Mouse (Mus musculus) heart, embryonic 15.5 days (tissue): Measurements from ENCODE around the gene Arl6ip6. TPM values are rescaled to one million over a fixed set of nuclear protein-coding genes. Genes with fewer than 3 reads are reported as not detected.

Experiments used
- ATAC-seq: fragments of 200-750 bp; cut with Nextera tagmentation; replicated peaks from 2 replicates; pipeline ENCODE4 v1.8.0; 2017; ENCODE audit warnings: low read depth, moderate TSS enrichment; ENCODE audit not compliant: insufficient number of reproducible peaks, insufficient read depth, low FRiP score
- H3K27ac ChIP-seq: fragments of 300-500 bp; sonication (generic); 2 replicates; pipeline ENCODE4 v1.5.1; 2015; ENCODE audit warnings: mild to moderate bottlenecking, inconsistent platforms
- H3K27me3 ChIP-seq: fragments of 300-500 bp; sonication (generic); 2 replicates; pipeline ENCODE4 v1.6.1; 2015; ENCODE audit warnings: inconsistent platforms
- H3K36me3 ChIP-seq: fragments of 300-500 bp; sonication (generic); 2 replicates; pipeline ENCODE4 v1.6.1; 2015; ENCODE audit warnings: mild to moderate bottlenecking, inconsistent platforms
- H3K4me1 ChIP-seq: fragments of 300-500 bp; sonication (generic); replicated peaks from 2 replicates; pipeline ENCODE4 v1.6.1; 2015; ENCODE audit warnings: inconsistent platforms
- H3K4me2 ChIP-seq: fragments of 300-500 bp; sonication (generic); 2 replicates; pipeline ENCODE4 v1.6.1; 2015; ENCODE audit warnings: inconsistent platforms, mild to moderate bottlenecking, moderate library complexity
- H3K4me3 ChIP-seq: fragments of 300-500 bp; sonication (generic); 2 replicates; pipeline ENCODE4 v1.5.1; 2015; ENCODE audit warnings: mild to moderate bottlenecking, inconsistent platforms
- H3K9ac ChIP-seq: fragments of 300-500 bp; sonication (generic); 2 replicates; pipeline ENCODE4 v1.6.1; 2015; ENCODE audit warnings: mild to moderate bottlenecking, inconsistent platforms
- H3K9me3 ChIP-seq: fragments of 300-500 bp; sonication (generic); replicated peaks from 2 replicates; pipeline ENCODE4 v1.6.1; 2016; ENCODE audit warnings: inconsistent platforms
- WGBS: fragments of 180-500 bp; shearing (Covaris S2); methylation state at CpG from one replicate; pipeline ENCODE4 v1.1.7; 2015; ENCODE audit warnings: mixed read lengths; 5-methylcytosine and 5-hydroxymethylcytosine counted together
- polyA plus RNA-seq: library from polyadenylated mRNA; unstranded; fragments of >200 nt; fragmentation: Nextera tagmentation; extraction: Ambion mirVana; gene quantifications from 2 replicates; pipeline ENCODE4 v1.2.1, GENCODE M21; 2015

Arl6ip6 gene
- 26.7 and 30.5 TPM in 2 replicates for polyA plus RNA-seq

DNA sequence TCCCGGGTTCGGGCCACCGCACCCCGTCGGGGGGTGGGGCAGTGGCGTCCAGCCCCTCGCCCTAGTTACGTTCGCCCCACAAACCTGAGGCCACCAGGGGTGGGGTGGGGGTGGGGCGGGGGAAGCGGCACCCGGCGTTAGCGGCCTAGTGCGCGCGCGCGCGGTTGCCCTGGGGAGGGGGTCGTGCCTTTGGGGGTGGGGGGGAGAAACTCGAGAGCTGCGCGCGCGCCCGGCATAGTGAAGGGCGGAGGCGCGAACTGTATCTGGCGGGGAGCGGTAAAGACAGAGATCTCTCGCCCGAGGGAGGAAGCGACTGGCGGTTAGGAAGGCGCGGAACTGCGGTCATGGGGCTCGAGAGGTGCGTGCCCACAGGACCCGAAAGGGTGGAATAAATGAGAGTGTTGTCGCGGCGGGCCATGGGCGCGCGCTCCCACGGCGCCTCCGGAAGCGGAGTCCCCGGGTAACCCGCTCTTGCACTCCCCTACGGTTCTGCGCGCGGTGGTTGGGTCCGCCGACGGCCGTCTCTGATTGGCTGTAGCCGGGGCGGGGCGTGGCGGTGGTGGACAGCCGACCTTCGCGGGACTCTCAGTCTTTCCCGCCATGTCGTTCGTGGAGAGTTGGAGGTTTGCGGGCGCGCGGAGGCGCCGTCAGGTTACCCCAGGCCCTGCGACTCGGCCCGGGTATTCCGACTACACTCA lies at the start of gene Arl6ip6:
Gene Arl6ip6 (plus strand): TSS at position 204 of the 698 bp plus-strand sequence.
- under 1% methylated on average over 81 of the region's 82 CpGs for WGBS
- Histone ChIP-seq H3K9me3 (no peaks in the 10 kb centered on the region), H3K4me2 (peak within 1 kb of the TSS; percentile 78), H3K36me3 (peaks cover 15% of the 10 kb centered on the region), H3K9ac (peak within 1 kb of the TSS; percentile 84), H3K27ac (peak within 1 kb of the TSS; percentile 99), H3K27me3 (no peaks in the 10 kb centered on the region), H3K4me1 (peaks cover 12% of the 10 kb centered on the region), H3K4me3 (peak within 1 kb of the TSS; percentile 77)
- peak; percentile 90 for ATAC-seq

DNA sequence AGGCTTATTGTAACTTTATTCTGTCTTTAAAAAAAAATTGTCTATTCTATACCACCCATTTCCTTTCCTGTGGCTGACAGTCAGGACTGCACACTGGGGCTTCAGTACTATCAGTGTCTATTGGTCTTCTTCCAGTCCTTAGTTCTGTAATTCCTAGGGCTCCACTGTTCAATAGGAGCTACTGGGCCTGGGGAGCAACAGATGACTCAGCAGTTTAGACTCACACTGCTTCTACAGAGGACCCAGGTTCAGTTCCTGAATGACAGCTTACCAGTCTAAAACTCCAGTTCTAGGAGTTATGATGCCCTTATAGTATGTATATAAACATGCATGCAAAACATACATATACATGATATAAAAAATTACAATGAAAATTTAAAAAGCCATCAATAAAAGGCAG lies 44.7 kb upstream of the Arl6ip6 start:
- Histone ChIP-seq H3K36me3 (peaks cover 44% of the 10 kb centered on the region), H3K9me3 (no peaks in the 10 kb centered on the region), H3K27me3 (no peaks in the 10 kb centered on the region), H3K4me2 (no peak overlapping the region), H3K27ac (no peak overlapping the region), H3K4me1 (no peaks in the 10 kb centered on the region), H3K9ac (no peak overlapping the region), H3K4me3 (no peak overlapping the region)
- ATAC-seq, result no peak

DNA sequence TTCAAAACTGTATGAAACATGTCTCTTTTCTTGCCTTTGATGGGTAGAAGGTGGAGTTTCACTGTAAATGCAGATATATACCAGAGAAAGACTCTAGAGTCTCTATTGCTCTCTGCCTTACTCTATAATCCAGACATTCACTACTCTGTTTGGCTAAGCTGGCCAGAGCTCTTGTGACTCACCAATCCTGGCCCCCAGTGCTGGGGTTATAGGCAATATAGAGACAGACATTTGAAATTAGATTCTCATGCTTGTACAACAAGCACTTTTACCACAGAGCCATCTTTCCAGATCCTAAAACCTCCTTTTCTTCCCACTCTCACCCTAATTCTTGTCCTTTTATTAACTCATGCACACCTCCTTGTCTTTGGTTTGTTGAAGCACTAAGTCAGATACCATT lies 17.6 kb upstream of the Arl6ip6 start:
- Histone ChIP-seq H3K4me3 (no peak overlapping the region), H3K27ac (no peak overlapping the region), H3K9me3 (no peaks in the 10 kb centered on the region), H3K4me1 (no peaks in the 10 kb centered on the region), H3K9ac (no peak overlapping the region), H3K27me3 (no peaks in the 10 kb centered on the region), H3K4me2 (no peak overlapping the region), H3K36me3 (peaks cover 17% of the 10 kb centered on the region)
- no peak for ATAC-seq

DNA sequence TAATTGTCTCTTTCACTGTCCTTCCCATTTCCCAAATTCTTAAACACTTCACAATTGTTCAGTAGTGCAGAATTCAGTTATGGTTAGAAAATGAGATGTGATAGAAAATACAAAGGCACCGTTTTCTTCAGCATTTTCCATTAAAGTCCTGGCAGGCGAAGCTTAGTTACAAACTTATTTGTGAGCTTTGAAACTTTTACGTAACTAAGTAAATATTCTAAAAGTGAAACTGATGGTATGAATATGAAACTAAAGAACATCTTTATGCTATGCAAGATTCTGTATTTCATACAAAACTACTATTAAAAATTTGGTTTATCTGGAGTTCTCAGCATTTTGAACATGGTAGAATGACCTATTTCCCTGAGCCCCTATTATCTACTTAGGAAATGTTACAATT lies 12.6 kb upstream of the Arl6ip6 start:
- WGBS, result 85% methylated on average over 3 of the region's 3 CpGs
- no peak overlapping the region for H3K27ac ChIP-seq
- H3K36me3 ChIP-seq, result peaks cover 15% of the 10 kb centered on the region
- H3K27me3 ChIP-seq, result no peaks in the 10 kb centered on the region
- H3K4me1 ChIP-seq, result peaks cover 6% of the 10 kb centered on the region
- no peak overlapping the region for H3K4me3 ChIP-seq
- no peak overlapping the region for H3K4me2 ChIP-seq
- no peaks in the 10 kb centered on the region for H3K9me3 ChIP-seq
- no peak for ATAC-seq
- no peak overlapping the region for H3K9ac ChIP-seq

DNA sequence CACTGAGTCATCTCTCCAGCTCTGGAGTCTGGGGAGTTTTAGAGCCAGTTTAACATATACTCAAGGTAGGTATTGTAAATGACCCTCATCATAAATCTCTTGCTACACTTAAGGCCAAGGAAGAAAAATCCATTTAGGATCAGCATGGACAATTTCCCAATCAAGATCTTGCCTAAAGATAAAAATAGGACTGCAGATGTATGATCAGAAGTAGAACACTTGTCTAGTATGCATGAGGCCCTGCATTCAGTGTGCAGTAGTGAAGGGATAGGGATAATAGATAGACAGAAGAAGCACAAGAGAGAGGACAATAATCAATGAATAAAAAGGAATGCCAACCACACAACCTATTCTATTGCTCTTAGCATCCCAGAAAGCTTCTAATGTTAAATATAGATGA lies 11.7 kb upstream of the Arl6ip6 start:
- Histone ChIP-seq H3K27me3 (no peaks in the 10 kb centered on the region), H3K27ac (no peak overlapping the region)
- ATAC-seq, result no peak

DNA sequence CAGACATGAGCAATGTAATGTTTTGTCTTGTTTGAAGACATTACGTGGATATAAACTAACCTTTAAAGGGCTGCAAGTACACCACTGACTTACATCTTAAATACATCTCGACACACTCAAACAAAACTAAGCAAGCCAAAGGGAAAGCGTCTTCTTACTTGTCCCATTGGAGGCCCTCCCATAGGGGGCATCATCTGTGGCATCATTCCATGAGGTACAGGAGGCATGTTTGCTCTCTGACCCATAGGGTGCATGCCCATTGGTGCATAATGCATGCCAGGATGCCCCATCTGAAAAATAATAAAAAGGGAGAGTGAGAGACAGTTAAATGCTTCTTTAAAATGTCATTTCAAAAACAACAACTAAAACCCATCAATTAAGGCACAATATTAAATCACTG lies 1.7 kb upstream of the Arl6ip6 start:
- no peak overlapping the region for H3K9ac ChIP-seq
- H3K36me3 ChIP-seq, result peaks cover 3% of the 10 kb centered on the region
- ATAC-seq, result no peak
- no peaks in the 10 kb centered on the region for H3K27me3 ChIP-seq
- peaks cover 12% of the 10 kb centered on the region for H3K4me1 ChIP-seq
- peak overlapping the region; percentile 77 for H3K4me3 ChIP-seq
- no peaks in the 10 kb centered on the region for H3K9me3 ChIP-seq
- no peak overlapping the region for H3K27ac ChIP-seq
- 73% methylated on average over 3 of the region's 3 CpGs for WGBS
- H3K4me2 ChIP-seq, result peak overlapping the region; percentile 78

More for the DNA sequence above, 11.7 kb upstream of the Arl6ip6 start:
- H3K4me1 ChIP-seq, result peaks cover 6% of the 10 kb centered on the region
- peaks cover 9% of the 10 kb centered on the region for H3K36me3 ChIP-seq
- H3K9ac ChIP-seq, result no peak overlapping the region
- no peaks in the 10 kb centered on the region for H3K9me3 ChIP-seq
- no peak overlapping the region for H3K4me2 ChIP-seq
- no peak overlapping the region for H3K4me3 ChIP-seq

DNA sequence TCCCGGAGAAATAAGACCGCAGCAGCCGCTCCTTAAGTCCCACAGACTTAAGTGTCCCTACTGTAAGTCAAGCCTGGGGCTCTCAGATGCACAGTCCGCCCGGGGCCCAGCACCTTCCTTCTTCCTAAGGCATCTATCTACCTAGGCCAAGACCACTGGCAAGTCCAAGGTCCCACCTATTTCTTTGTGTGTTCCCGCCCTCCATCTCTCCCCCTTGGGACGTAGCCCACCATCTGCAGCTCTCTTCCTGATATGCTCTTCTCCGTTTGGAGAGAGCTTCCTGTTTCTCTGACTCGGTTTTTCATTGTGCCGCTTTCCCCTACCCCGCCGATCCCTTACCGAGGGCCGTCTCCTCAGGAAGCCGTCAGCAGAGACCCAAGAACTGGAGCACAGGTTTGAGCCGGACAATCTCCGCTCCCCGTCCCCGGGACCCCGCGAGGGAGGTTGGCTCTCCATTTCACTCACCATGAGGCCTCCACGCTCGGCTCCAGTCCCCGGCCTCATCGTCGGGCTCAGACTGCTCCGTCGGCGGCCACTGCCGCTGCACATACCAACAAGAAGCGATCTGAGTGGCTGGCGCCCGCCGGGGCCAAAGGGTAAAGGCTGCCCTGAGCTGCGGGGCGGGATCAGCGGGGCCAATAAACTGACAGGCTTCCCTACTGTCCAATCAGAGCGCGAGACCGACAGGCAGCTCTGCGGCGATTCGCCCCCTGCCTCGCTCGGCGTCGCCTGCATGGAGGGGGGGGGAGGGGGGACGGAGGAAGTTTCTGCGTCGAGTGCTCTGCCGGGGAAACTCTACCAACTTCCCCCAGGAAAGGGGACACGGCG lies 628 bp upstream of the Arl6ip6 start, which contains the start of gene Prpf40a:
Gene Prpf40a (minus strand): TSS at position 601 of the 828 bp plus-strand sequence.
- Histone ChIP-seq H3K36me3 (peaks cover 9% of the 10 kb centered on the region), H3K27me3 (no peaks in the 10 kb centered on the region), H3K4me1 (peaks cover 12% of the 10 kb centered on the region), H3K4me3 (peak within 1 kb of the TSS; percentile 77), H3K4me2 (peak within 1 kb of the TSS; percentile 78), H3K27ac (peak within 1 kb of the TSS; percentile 99), H3K9ac (peak within 1 kb of the TSS; percentile 84), H3K9me3 (no peaks in the 10 kb centered on the region)
- peak; percentile 96 for ATAC-seq
- under 1% methylated on average over 53 of the region's 53 CpGs for WGBS

DNA sequence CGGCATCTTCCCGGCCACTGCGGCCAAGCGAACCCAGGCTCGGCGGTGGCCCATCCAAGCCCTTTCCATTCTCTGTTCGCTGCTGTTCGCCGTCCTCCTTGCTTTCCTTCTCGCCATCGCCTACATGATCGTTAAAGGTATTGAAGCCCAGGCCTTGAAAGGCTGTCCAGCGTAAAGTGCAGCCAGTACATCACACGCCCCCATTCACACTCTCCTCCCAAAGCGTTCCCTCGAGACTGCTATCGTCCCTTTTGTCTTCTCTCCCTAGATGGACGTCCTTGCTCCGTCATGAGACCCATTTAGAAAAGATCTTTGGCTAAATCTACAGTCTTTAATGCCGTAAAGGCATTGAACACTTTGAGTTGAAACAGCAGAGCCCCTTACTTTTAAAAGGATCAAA lies 860 bp downstream of the Arl6ip6 start:
- no peaks in the 10 kb centered on the region for H3K9me3 ChIP-seq
- WGBS, result 0% methylated on average over 20 of the region's 20 CpGs
- H3K27me3 ChIP-seq, result no peaks in the 10 kb centered on the region
- no peak for ATAC-seq
- H3K36me3 ChIP-seq, result peaks cover 15% of the 10 kb centered on the region
- peak overlapping the region; percentile 77 for H3K4me3 ChIP-seq
- peak overlapping the region; percentile 84 for H3K9ac ChIP-seq
- H3K4me1 ChIP-seq, result peaks cover 12% of the 10 kb centered on the region
- H3K27ac ChIP-seq, result peak overlapping the region; percentile 99
- H3K4me2 ChIP-seq, result peak overlapping the region; percentile 77

DNA sequence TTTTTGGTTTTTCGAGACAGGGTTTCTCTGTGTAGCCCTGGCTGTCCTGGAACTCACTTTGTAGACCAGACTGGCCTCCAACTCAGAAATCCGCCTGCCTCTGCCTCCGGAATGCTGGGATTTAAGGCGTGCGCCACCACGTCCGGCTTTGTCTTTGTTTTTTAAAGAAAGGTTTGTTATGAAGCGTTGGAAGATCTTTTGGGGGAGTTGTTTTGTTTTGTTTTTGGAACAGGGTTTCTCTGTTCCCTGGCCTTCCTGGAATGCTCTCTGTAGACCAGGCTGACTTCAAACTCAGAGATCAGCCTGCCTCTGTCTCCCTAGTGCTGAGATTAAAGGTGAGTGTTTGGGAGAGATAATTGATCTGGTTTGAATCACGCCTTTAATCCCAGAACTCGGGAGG lies 4.9 kb downstream of the Arl6ip6 start:
- 92% methylated on average over 10 of the region's 10 CpGs for WGBS

DNA sequence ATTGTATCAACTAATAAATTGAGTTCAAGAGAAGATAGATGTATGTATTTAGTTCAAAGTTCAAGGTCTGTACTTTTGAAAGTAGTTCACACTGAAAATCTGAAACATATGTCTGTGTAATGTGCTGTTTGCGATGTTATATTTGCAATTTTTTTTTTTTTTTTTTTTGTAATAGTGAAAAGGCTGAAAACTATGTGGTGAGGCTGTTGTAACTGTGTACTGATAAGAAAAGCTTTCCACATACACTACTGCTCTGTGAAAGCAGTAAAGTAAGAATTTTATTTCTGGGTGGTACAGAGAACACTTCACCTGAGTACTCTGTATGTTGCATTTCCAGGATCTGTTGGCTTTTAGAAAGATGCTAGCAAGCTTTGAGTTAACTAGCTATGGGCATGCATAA lies 7.7 kb downstream of the Arl6ip6 start:
- H3K4me1 ChIP-seq, result peaks cover 7% of the 10 kb centered on the region
- peaks cover 16% of the 10 kb centered on the region for H3K36me3 ChIP-seq
- no peaks in the 10 kb centered on the region for H3K9me3 ChIP-seq
- no peak overlapping the region for H3K9ac ChIP-seq
- no peak overlapping the region for H3K4me3 ChIP-seq
- H3K4me2 ChIP-seq, result no peak overlapping the region
- 95% methylated on average over 1 of the region's 1 CpGs for WGBS
- no peaks in the 10 kb centered on the region for H3K27me3 ChIP-seq
- ATAC-seq, result no peak
- H3K27ac ChIP-seq, result no peak overlapping the region

More for the DNA sequence above, 4.9 kb downstream of the Arl6ip6 start:
- no peaks in the 10 kb centered on the region for H3K27me3 ChIP-seq
- H3K36me3 ChIP-seq, result peaks cover 15% of the 10 kb centered on the region
- no peak overlapping the region for H3K27ac ChIP-seq
- ATAC-seq, result no peak
- H3K4me1 ChIP-seq, result peaks cover 16% of the 10 kb centered on the region
- H3K9me3 ChIP-seq, result no peaks in the 10 kb centered on the region
- no peak overlapping the region for H3K4me3 ChIP-seq
- no peak overlapping the region for H3K9ac ChIP-seq
- no peak overlapping the region for H3K4me2 ChIP-seq

DNA sequence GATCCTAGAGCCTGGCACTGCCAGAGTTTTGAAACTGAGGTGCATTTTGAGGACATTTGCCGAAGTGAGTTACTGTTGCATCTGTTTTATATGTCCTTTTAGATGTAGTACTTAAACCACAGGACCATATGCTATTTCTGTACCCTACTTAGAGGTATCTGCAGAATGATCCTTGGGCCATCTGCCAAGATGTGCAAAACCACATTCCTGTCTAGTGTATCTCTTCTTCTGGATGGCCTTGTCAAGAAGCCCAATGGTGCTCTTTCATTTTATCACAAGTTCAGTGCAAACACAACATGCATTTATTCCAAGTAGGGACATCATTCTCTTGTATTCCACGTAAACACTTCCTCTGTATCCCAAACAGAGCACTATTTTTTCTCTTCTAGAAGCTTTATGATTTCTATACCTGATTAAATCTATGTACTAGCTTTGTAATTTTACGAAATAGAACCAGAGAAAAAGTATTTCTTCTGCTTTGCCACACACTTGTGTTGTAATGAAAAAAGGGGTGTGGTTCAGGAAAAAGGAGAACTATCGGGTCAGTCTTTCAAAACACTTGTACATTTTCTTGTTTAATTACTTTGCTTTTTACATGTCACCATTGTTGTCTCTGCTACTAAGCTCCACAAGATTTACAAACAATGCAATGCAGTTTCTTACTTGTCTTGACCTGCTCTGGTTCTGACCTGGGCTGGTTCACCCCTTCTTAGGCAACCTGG lies 8.8 kb downstream of the Arl6ip6 start:
- peaks cover 12% of the 10 kb centered on the region for H3K36me3 ChIP-seq
- ATAC-seq, result no peak
- no peaks in the 10 kb centered on the region for H3K27me3 ChIP-seq
- H3K9me3 ChIP-seq, result no peaks in the 10 kb centered on the region
- 70% methylated on average over 4 of the region's 4 CpGs for WGBS
- peaks cover 7% of the 10 kb centered on the region for H3K4me1 ChIP-seq
- H3K27ac ChIP-seq, result no peak overlapping the region; the same call in 1 of the 2 replicates
- no peak overlapping the region for H3K4me2 ChIP-seq
- no peak overlapping the region for H3K9ac ChIP-seq
- H3K4me3 ChIP-seq, result no peak overlapping the region
